Mouse (Mus musculus) heart, postnatal 14 days (tissue): ENCODE results near the gene Slc4a2. TPM values are rescaled to one million over a fixed set of nuclear protein-coding genes. Genes with fewer than 3 reads are reported as not detected.
A peak's percentile ranks its signal among the peaks of the same experiment; 100 is the strongest.

Source experiments
- DNase-seq, 2 experiments: peaks; one replicate each; pipeline ENCODE4 v3.0.0; 2021 to 2022
- intact Hi-C: fragments of 180-260 bp; cut with DNase I; formaldehyde crosslinking; loops from one replicate; pipeline ENCODE4 v1.15.1; 2025
- long read RNA-seq, 2 experiments: library from polyadenylated mRNA; stranded (forward); transcript quantifications; one replicate each; pipeline ENCODE4 v2.0.0; 2021
- total RNA-seq, 2 experiments: library from RNA; stranded (reverse); gene quantifications; 2 replicates each; pipeline ENCODE4 v1.2.3; 2021

The Slc4a2 gene
- 10 to 100 TPM; 41.3 to 51.5 TPM for total RNA-seq
- long read RNA-seq, experiment 1, full-length matches to known transcripts: 34 of 56 reads
- long read RNA-seq, experiment 1, partial matches to known transcripts: 9 of 56 reads
- long read RNA-seq, experiment 1, other reads (novel, unspliced or antisense): 13 of 56 reads
- long read RNA-seq, experiment 2, full-length matches to known transcripts: 25 of 44 reads
- long read RNA-seq, experiment 2, partial matches to known transcripts: 9 of 44 reads
- long read RNA-seq, experiment 2, other reads (novel, unspliced or antisense): 10 of 44 reads

GRCm38 (mm10) chr5:24423129-24424003 lies at the start of gene Slc4a2, which contains the start of gene Cdk5:
Slc4a2 (plus strand) TSS chr5:24423837.
Cdk5 (minus strand) TSS chr5:24423530.
- peak; percentile 95 to 98 for DNase-seq
- intact Hi-C loops: loop anchor here (2.0 kb wide), 2 partner anchors 25 to 47 kb away; no protein-coding TSS in a partner anchor

- intact Hi-C loops: no loop called here
- DNase-seq: peak in 1 of 2 experiments; percentile 40
Measured at GRCm38 (mm10) chr5:24374216-24374615, 49.4 kb upstream of the Slc4a2 start.

- intact Hi-C loops: no loop called here
Measured at GRCm38 (mm10) chr5:24374666-24375328, 48.8 kb upstream of the Slc4a2 start.

GRCm38 (mm10) chr5:24378700-24379099 lies 44.9 kb upstream of the Slc4a2 start:
- intact Hi-C loops: no loop called here

More at GRCm38 (mm10) chr5:24374666-24375328, 48.8 kb upstream of the Slc4a2 start:
- no peak for DNase-seq

GRCm38 (mm10) chr5:24379501-24379900 lies 44.1 kb upstream of the Slc4a2 start:
- intact Hi-C loops: no loop called here
- DNase-seq: no peak

More at GRCm38 (mm10) chr5:24378700-24379099, 44.9 kb upstream of the Slc4a2 start:
- no peak for DNase-seq

GRCm38 (mm10) chr5:24380499-24380898 lies 43.1 kb upstream of the Slc4a2 start:
- intact Hi-C loops: loop anchor here (10.0 kb wide), 1 partner anchor 216 kb away; the partner anchor contains the start of gene Nupl2
- DNase-seq: no peak

- intact Hi-C loops: loop anchor here (10.0 kb wide), 1 partner anchor 217 kb away; the partner anchor contains the start of gene Nupl2
- no peak for DNase-seq
Measured at GRCm38 (mm10) chr5:24381486-24381885, 42.2 kb upstream of the Slc4a2 start.

- no peak for DNase-seq
- intact Hi-C loops: loop anchor here (2.0 to 10.0 kb wide), 2 partner anchors 17 to 217 kb away; partner anchors contain the start of genes Nos3 and Nupl2
Measured at GRCm38 (mm10) chr5:24381988-24382387, 41.6 kb upstream of the Slc4a2 start.

GRCm38 (mm10) chr5:24383026-24383859 lies 40.4 kb upstream of the Slc4a2 start:
- DNase-seq: peak; percentile 85 to 91
- intact Hi-C loops: loop anchor here (2.0 to 10.0 kb wide), 2 partner anchors 18 to 218 kb away; partner anchors contain the start of genes Nos3 and Nupl2

GRCm38 (mm10) chr5:24384407-24384806 lies 39.2 kb upstream of the Slc4a2 start:
- intact Hi-C loops: loop anchor here (10.0 kb wide), 1 partner anchor 220 kb away; the partner anchor contains the start of gene Nupl2
- peak; percentile 44 to 48 for DNase-seq

- intact Hi-C loops: loop anchor here (10.0 kb wide), 1 partner anchor 221 kb away; the partner anchor contains the start of gene Nupl2
- no peak for DNase-seq
Measured at GRCm38 (mm10) chr5:24385374-24385773, 38.3 kb upstream of the Slc4a2 start.

GRCm38 (mm10) chr5:24385887-24386550 lies 37.6 kb upstream of the Slc4a2 start:
- intact Hi-C loops: loop anchor here (1.0 to 10.0 kb wide), 2 partner anchors 23 to 221 kb away; partner anchors contain the start of gene Nupl2
- no peak for DNase-seq

- intact Hi-C loops: loop anchor here (10.0 kb wide), 1 partner anchor 223 kb away; the partner anchor contains the start of gene Nupl2
- DNase-seq: peak; percentile 75 to 76
Measured at GRCm38 (mm10) chr5:24387264-24388241, 36.1 kb upstream of the Slc4a2 start.

GRCm38 (mm10) chr5:24388246-24388915 lies 35.3 kb upstream of the Slc4a2 start:
- intact Hi-C loops: loop anchor here (10.0 kb wide), 1 partner anchor 224 kb away; the partner anchor contains the start of gene Nupl2
- DNase-seq: no peak

- DNase-seq: peak in 1 of 2 experiments; percentile 37
- intact Hi-C loops: loop anchor here (10.0 kb wide), 1 partner anchor 224 kb away; the partner anchor contains the start of gene Nupl2
Measured at GRCm38 (mm10) chr5:24389011-24389657, 34.5 kb upstream of the Slc4a2 start.

- intact Hi-C loops: loop anchor here (10.0 kb wide), 1 partner anchor 225 kb away; the partner anchor contains the start of gene Nupl2
- no peak for DNase-seq
Measured at GRCm38 (mm10) chr5:24389658-24390020, 34.0 kb upstream of the Slc4a2 start.
